Mouse (Mus musculus): ENCODE measurements around the gene Rusc2.

GRCm38 (mm10) chr4:43340096-43340804, 41.5 kb upstream of the Rusc2 start:
- no peak for TF ChIP-seq POLR2A (IDR thresholded peaks at IDR 0.05; ENCODE audit: control insufficient read depth, low read depth, low read length)
- TF ChIP-seq CTCF (IDR thresholded peaks at IDR 0.05; ENCODE audit: control insufficient read depth, insufficient read depth, insufficient replicate concordance, low read depth, low read length) = no peak
